In the genomic region with DNA sequence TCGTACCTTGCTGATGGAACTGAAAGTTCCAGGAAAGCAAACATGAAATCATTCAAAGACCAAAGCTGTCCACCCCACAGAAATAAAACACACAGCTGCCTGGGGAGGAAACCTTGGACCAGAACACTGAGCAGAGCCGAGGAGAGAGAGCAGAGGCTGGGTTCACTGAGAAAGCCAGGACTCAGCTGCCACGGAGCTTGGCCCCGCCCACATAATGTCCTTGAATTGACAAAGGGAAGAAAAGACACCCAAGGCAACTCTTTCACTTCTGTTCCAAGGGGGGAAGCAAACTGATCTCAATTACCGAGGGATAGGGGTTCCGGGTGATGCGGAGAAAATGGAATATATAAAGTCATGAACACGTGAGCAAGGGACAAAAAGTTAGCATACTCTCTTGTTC, we compare ENCODE assay signal across 17 mouse cellular contexts. TPM values are rescaled to one million over a fixed set of nuclear protein-coding genes. Genes with fewer than 3 reads are reported as not detected.
A peak's percentile ranks its signal among the peaks of the same experiment; 100 is the strongest.
DNase-seq lines count a peak whose midpoint lies in the region; ATAC-seq and TF ChIP-seq lines count a peak whose summit lies in the region.
"Had no signal": no experiment of that assay in that cellular context is flagged by ENCODE, and none has a peak within 500 bp of the region (broad histone marks: within the 10 kb centered on the region; RNA-seq: fewer than 3 reads in every experiment).

No protein-coding gene starts in this region.

- 63% methylated on average over 8 of the region's 8 CpGs for WGBS in heart, embryonic 11.5 days (ENCODE audit: insufficient replicate concordance)
- 48% methylated on average over 8 of the region's 8 CpGs for WGBS in stomach, postnatal 0 days

- DNase-seq in heart, adult 18-20 months: peak; percentile 19 to 25
- DNase-seq in urinary bladder, postnatal 14 days (ENCODE audit: low spot score): peak; percentile 39
- DNase-seq in urinary bladder, adult 18-20 months (ENCODE audit: low spot score in 2 of 2): no peak
- peak; percentile 76 to 86 for DNase-seq in adrenal gland, postnatal 36 days
- DNase-seq in testis, postnatal 14 days (ENCODE audit: low spot score): peak; percentile 46
- DNase-seq in stomach, postnatal 0 days (ENCODE audit: low spot score): no peak
- DNase-seq in layer of hippocampus, adult 9-11 months: no peak
- DNase-seq: cerebellum, adult 2 months; thymus, adult 18-20 months had no signal

- H3K4me3 ChIP-seq in heart, embryonic 11.5 days (ENCODE audit: low read depth, low read length): no peak overlapping the region
- no peak overlapping the region for H3K4me3 ChIP-seq in stomach, postnatal 0 days (ENCODE audit: low read depth, low read length)
- H3K4me3 ChIP-seq: hindbrain, embryonic 13.5 days; layer of hippocampus, adult 2 months had no signal

- no peaks in the 10 kb centered on the region for H3K27me3 ChIP-seq in heart, embryonic 11.5 days (ENCODE audit: control insufficient read depth, insufficient read depth, low read length)
- H3K27me3 ChIP-seq in stomach, postnatal 0 days (ENCODE audit: control insufficient read depth, insufficient read depth, low read length): no peaks in the 10 kb centered on the region
- H3K27me3 ChIP-seq: hindbrain, embryonic 13.5 days had no signal

- H3K9me3 ChIP-seq in heart, embryonic 11.5 days (replicated peaks; ENCODE audit: control insufficient read depth, low read length): no peaks in the 10 kb centered on the region
- no peaks in the 10 kb centered on the region for H3K9me3 ChIP-seq in stomach, postnatal 0 days (ENCODE audit: control insufficient read depth, low read length)
- H3K9me3 ChIP-seq: hindbrain, embryonic 13.5 days had no signal

- no peaks in the 10 kb centered on the region for H3K36me3 ChIP-seq in heart, embryonic 11.5 days (ENCODE audit: control insufficient read depth, insufficient read depth, low read length)
- no peaks in the 10 kb centered on the region for H3K36me3 ChIP-seq in stomach, postnatal 0 days (ENCODE audit: control insufficient read depth, insufficient read depth, low read length)
- H3K36me3 ChIP-seq: hindbrain, embryonic 13.5 days had no signal

- no peak overlapping the region for H3K4me2 ChIP-seq in heart, embryonic 11.5 days
- no peak overlapping the region; the same call in 1 of the 2 replicates for H3K4me2 ChIP-seq in stomach, postnatal 0 days (replicated peaks; ENCODE audit: low read depth)
- H3K4me2 ChIP-seq: hindbrain, embryonic 13.5 days had no signal

- no peak overlapping the region for H3K9ac ChIP-seq in heart, embryonic 11.5 days (ENCODE audit: low read depth, low read length)
- no peak overlapping the region for H3K9ac ChIP-seq in stomach, postnatal 0 days (ENCODE audit: low read length)
- H3K9ac ChIP-seq: hindbrain, embryonic 13.5 days had no signal

- no peak for ATAC-seq in heart, embryonic 11.5 days (replicated peaks; ENCODE audit: insufficient number of reproducible peaks, low FRiP score, low TSS enrichment)
- ATAC-seq in stomach, postnatal 0 days (ENCODE audit: low FRiP score, low TSS enrichment): no peak

- no peaks in the 10 kb centered on the region for H3K4me1 ChIP-seq in heart, embryonic 11.5 days (ENCODE audit: control insufficient read depth, insufficient read depth, low read length)
- H3K4me1 ChIP-seq in stomach, postnatal 0 days (replicated peaks; ENCODE audit: control insufficient read depth, insufficient read depth): no peaks in the 10 kb centered on the region

- TF ChIP-seq CTCF in stomach, postnatal 0 days (IDR thresholded peaks at IDR 0.05; ENCODE audit: low read depth): no peak

- no peak for TF ChIP-seq EP300 in stomach, postnatal 0 days (optimal IDR thresholded peaks at IDR 0.05)

- no peak overlapping the region for H3K27ac ChIP-seq in heart, embryonic 11.5 days (ENCODE audit: low read depth, low read length)
- H3K27ac ChIP-seq in stomach, postnatal 0 days (replicated peaks): no peak overlapping the region
- H3K27ac ChIP-seq: hindbrain, embryonic 13.5 days; layer of hippocampus, adult 2 months had no signal

RNA-seq across cellular contexts. Expression of gene Gm14214, which starts 17.9 kb away (rescaled TPM):
- total RNA-seq in heart, adult 18-20 months (2021): not detected
- not detected in 2 replicates for polyA plus RNA-seq in heart, embryonic 11.5 days (2014; fragmentation: Nextera tagmentation; extraction: Ambion mirVana)
- not detected for total RNA-seq in adrenal gland, postnatal 36 days (2021)
- not detected in 2 replicates for polyA plus RNA-seq in stomach, postnatal 0 days (2015; fragmentation: Nextera tagmentation; extraction: Ambion mirVana)
- total RNA-seq: layer of hippocampus, adult 2 months had no signal
- polyA plus RNA-seq: C2C12; cerebellum, adult 2 months; heart, embryonic 14.5 days; hindbrain, embryonic 13.5 days; kidney, embryonic 14.5 days; limb, embryonic 11.5 days; liver, embryonic 16.5 days had no signal

RNA-seq across cellular contexts. Expression of gene Raly, which starts 39.0 kb away (rescaled TPM):
- total RNA-seq in heart, adult 18-20 months (2021): 10 to 100 TPM; 92.5 to 93.4 TPM
- 42.9 and 63.5 TPM in 2 replicates for polyA plus RNA-seq in heart, embryonic 11.5 days (2014; fragmentation: Nextera tagmentation; extraction: Ambion mirVana)
- 100 to 1,000 TPM; 187 to 234 TPM for total RNA-seq in adrenal gland, postnatal 36 days (2021)
- 16.8 and 18.7 TPM in 2 replicates for polyA plus RNA-seq in stomach, postnatal 0 days (2015; fragmentation: Nextera tagmentation; extraction: Ambion mirVana)

RNA-seq across cellular contexts. Expression of gene a, which starts 39.3 kb away (rescaled TPM):
- total RNA-seq in heart, adult 18-20 months (2021): not detected
- polyA plus RNA-seq in heart, embryonic 11.5 days (2014; fragmentation: Nextera tagmentation; extraction: Ambion mirVana): 0.34 and 0.49 TPM in 2 replicates
- total RNA-seq in adrenal gland, postnatal 36 days (2021): not detected
- polyA plus RNA-seq in stomach, postnatal 0 days (2015; fragmentation: Nextera tagmentation; extraction: Ambion mirVana): 0.41 and 0.65 TPM in 2 replicates
- total RNA-seq: layer of hippocampus, adult 2 months had no signal
- polyA plus RNA-seq: C2C12; heart, embryonic 14.5 days; kidney, embryonic 14.5 days; liver, embryonic 16.5 days had no signal

Comparison
In these comparisons a context has a peak if more than half of its experiments do, and no peak if none do; other contexts are left out.
1. DNase-seq: peak in heart, adult 18-20 months (2 of 2), urinary bladder, postnatal 14 days (single experiment), adrenal gland, postnatal 36 days (2 of 2) and testis, postnatal 14 days (single experiment); none in urinary bladder, adult 18-20 months (0 of 2), stomach, postnatal 0 days (single experiment) and layer of hippocampus, adult 9-11 months (single experiment).